Mouse (Mus musculus) G1E (cell line): Measurements from ENCODE around the gene Tep1. TPM values are rescaled to one million over a fixed set of nuclear protein-coding genes. Genes with fewer than 3 reads are reported as not detected.

Experiments
- ATAC-seq: 2 replicates; pipeline ENCODE4 v1.8.0; 2016; ENCODE audit warnings: mild to moderate bottlenecking; ENCODE audit not compliant: insufficient number of reproducible peaks, poor library complexity, low FRiP score, severe bottlenecking; ENCODE audit errors: extremely low read depth
- DNase-seq: peaks from one replicate; pipeline ENCODE4 v3.0.0; 2012; ENCODE audit warnings: low spot score
- H3K27me3 ChIP-seq: 2 replicates; pipeline ENCODE4 v1.6.1; 2012; ENCODE audit warnings: mild to moderate bottlenecking, low read length, inconsistent platforms; ENCODE audit not compliant: insufficient read depth
- H3K36me3 ChIP-seq: replicated peaks from 2 replicates; pipeline ENCODE3; 2012; ENCODE audit warnings: mild to moderate bottlenecking, inconsistent platforms
- H3K4me1 ChIP-seq: 2 replicates; pipeline ENCODE4 v1.6.1; 2012; ENCODE audit warnings: low read depth, low read length, inconsistent platforms, mixed read lengths; ENCODE audit not compliant: insufficient read depth
- H3K4me3 ChIP-seq: 2 replicates; pipeline ENCODE4 v1.5.1; 2012; ENCODE audit warnings: low read depth, mild to moderate bottlenecking, inconsistent platforms, low read length, moderate library complexity, mixed read lengths
- H3K9me3 ChIP-seq: replicated peaks from 2 replicates; pipeline ENCODE4 v1.6.1; 2012; ENCODE audit warnings: inconsistent platforms
- CTCF ChIP-seq: IDR thresholded peaks from 2 replicates; pipeline ENCODE4 v1.5.1; 2012; ENCODE audit warnings: low read depth, low read length, inconsistent platforms, mixed read lengths
- GATA1 ChIP-seq: IDR thresholded peaks from 2 replicates; pipeline ENCODE4 v1.6.1; 2012; ENCODE audit warnings: borderline replicate concordance, low read length, inconsistent platforms, mixed read lengths
- GATA2 ChIP-seq: IDR thresholded peaks from 2 replicates; pipeline ENCODE4 v1.6.1; 2012; ENCODE audit warnings: low read depth, low read length, inconsistent platforms, borderline replicate concordance
- POLR2AphosphoS5 ChIP-seq: IDR thresholded peaks from 2 replicates; pipeline ENCODE4 v1.6.1; 2012; ENCODE audit warnings: low read depth, low read length, inconsistent platforms; ENCODE audit not compliant: insufficient replicate concordance
- TAL1 ChIP-seq: conservative IDR thresholded peaks from 2 replicates; pipeline ENCODE4 v1.6.1; 2012; ENCODE audit warnings: low read depth, low read length, inconsistent platforms, mixed read lengths
- polyA plus RNA-seq: library from polyadenylated mRNA; stranded (reverse); fragments of >175 nt; gene quantifications from 2 replicates; pipeline ENCODE4 v1.2.3, GENCODE M21; 2012
- total RNA-seq, 2 experiments: library from RNA; stranded (forward) in 1 of 2; stranded (reverse) in 1 of 2; fragments of 200-1000 nt in 1 of 2; fragments of >200 nt in 1 of 2; fragmentation: Nextera tagmentation in 1 of 2; gene quantifications; 2 replicates each; pipeline ENCODE4 v1.2.3; 2014 to 2017

The Tep1 gene
- total and polyA plus RNA-seq, 3 experiments, result 3.3 to 29.1 (median 17.0) TPM

- Histone ChIP-seq H3K36me3 (no peaks in the 10 kb centered on the region), H3K9me3 (peaks cover 6% of the 10 kb centered on the region; the same call in 1 of the 2 replicates), H3K27me3 (peaks cover 27% of the 10 kb centered on the region), H3K4me1 (no peaks in the 10 kb centered on the region), H3K4me3 (no peak within 1 kb of the TSS)
- DNase-seq (no peak), ATAC-seq (no peak)
- TF ChIP-seq POLR2AphosphoS5 (no peak), GATA1 (no peak), TAL1 (no peak), GATA2 (no peak), CTCF (no peak)
These were observed 27.0 kb upstream of the Tep1 start, which contains the start of gene Klhl33 for GRCm38 (mm10) chr14:50897374-50897765. Klhl33 (minus strand) TSS chr14:50897507.

- Histone ChIP-seq H3K9me3 (peaks cover 6% of the 10 kb centered on the region; the same call in 1 of the 2 replicates), H3K27me3 (peaks cover 29% of the 10 kb centered on the region), H3K36me3 (no peaks in the 10 kb centered on the region), H3K4me1 (no peaks in the 10 kb centered on the region), H3K4me3 (no peak overlapping the region)
- no peak for TF ChIP-seq GATA2
- no peak for TF ChIP-seq TAL1
- no peak for TF ChIP-seq GATA1
- no peak for TF ChIP-seq POLR2AphosphoS5
- no peak for TF ChIP-seq CTCF
- no peak for DNase-seq
- no peak for ATAC-seq
These were observed 26.5 kb upstream of the Tep1 start for GRCm38 (mm10) chr14:50896747-50897373.

- TF ChIP-seq GATA2 (no peak), POLR2AphosphoS5 (no peak), GATA1 (no peak), CTCF (no peak), TAL1 (no peak)
- H3K27me3 ChIP-seq, result peaks cover 32% of the 10 kb centered on the region
- no peaks in the 10 kb centered on the region for H3K36me3 ChIP-seq
- DNase-seq (no peak), ATAC-seq (no peak)
- no peak overlapping the region for H3K4me3 ChIP-seq
- H3K4me1 ChIP-seq, result peaks cover 2% of the 10 kb centered on the region; the same call in 1 of the 2 replicates
- H3K9me3 ChIP-seq, result peaks cover 6% of the 10 kb centered on the region; the same call in 1 of the 2 replicates
These were observed 25.8 kb upstream of the Tep1 start for GRCm38 (mm10) chr14:50895985-50896746.

- no peak for DNase-seq
- no peaks in the 10 kb centered on the region for H3K36me3 ChIP-seq
- H3K4me1 ChIP-seq, result peaks cover 2% of the 10 kb centered on the region; the same call in 1 of the 2 replicates
- TF ChIP-seq CTCF (no peak), GATA2 (no peak), GATA1 (no peak)
- H3K9me3 ChIP-seq, result peaks cover 2% of the 10 kb centered on the region; the same call in 1 of the 2 replicates
- no peak for ATAC-seq
- H3K27me3 ChIP-seq, result peaks cover 32% of the 10 kb centered on the region
- no peak overlapping the region for H3K4me3 ChIP-seq
These were observed 25.0 kb upstream of the Tep1 start for GRCm38 (mm10) chr14:50895407-50895806.

- H3K4me1 ChIP-seq, result peaks cover 2% of the 10 kb centered on the region; the same call in 1 of the 2 replicates
- H3K36me3 ChIP-seq, result no peaks in the 10 kb centered on the region
- H3K9me3 ChIP-seq, result no peaks in the 10 kb centered on the region
- peaks cover 29% of the 10 kb centered on the region for H3K27me3 ChIP-seq
- ATAC-seq, result no peak
- H3K4me3 ChIP-seq, result no peak overlapping the region
- no peak for DNase-seq
- TF ChIP-seq GATA2 (no peak), TAL1 (no peak), GATA1 (no peak), POLR2AphosphoS5 (no peak), CTCF (no peak)
These were observed 22.4 kb upstream of the Tep1 start for GRCm38 (mm10) chr14:50892541-50893459.

- Histone ChIP-seq H3K4me3 (no peak overlapping the region), H3K36me3 (no peaks in the 10 kb centered on the region), H3K27me3 (peaks cover 29% of the 10 kb centered on the region), H3K9me3 (no peaks in the 10 kb centered on the region), H3K4me1 (peaks cover 2% of the 10 kb centered on the region; the same call in 1 of the 2 replicates)
- DNase-seq (no peak), ATAC-seq (no peak)
- no peak for TF ChIP-seq TAL1
- no peak for TF ChIP-seq POLR2AphosphoS5
- TF ChIP-seq GATA1, result no peak
- TF ChIP-seq CTCF, result no peak
- TF ChIP-seq GATA2, result no peak
These were observed 21.7 kb upstream of the Tep1 start for GRCm38 (mm10) chr14:50892091-50892490.
